Mouse (Mus musculus): ENCODE results near the gene C2cd4b.

- TF ChIP-seq CTCF (IDR thresholded peaks at IDR 0.05; ENCODE audit: low read depth): peak; percentile 47
- TF ChIP-seq EP300 (IDR thresholded peaks at IDR 0.05; ENCODE audit: low read depth): no peak
Measured at GRCm38 (mm10) chr9:67810527-67810926, 51.3 kb downstream of the C2cd4b start.
